Mouse (Mus musculus) right cerebral cortex, postnatal 4 days (tissue): ENCODE data around the gene Cep164.

Source experiments
- DNase-seq: peaks from one replicate; pipeline ENCODE4 v3.0.0-alpha.2; 2022

Gene Cep164

DNA sequence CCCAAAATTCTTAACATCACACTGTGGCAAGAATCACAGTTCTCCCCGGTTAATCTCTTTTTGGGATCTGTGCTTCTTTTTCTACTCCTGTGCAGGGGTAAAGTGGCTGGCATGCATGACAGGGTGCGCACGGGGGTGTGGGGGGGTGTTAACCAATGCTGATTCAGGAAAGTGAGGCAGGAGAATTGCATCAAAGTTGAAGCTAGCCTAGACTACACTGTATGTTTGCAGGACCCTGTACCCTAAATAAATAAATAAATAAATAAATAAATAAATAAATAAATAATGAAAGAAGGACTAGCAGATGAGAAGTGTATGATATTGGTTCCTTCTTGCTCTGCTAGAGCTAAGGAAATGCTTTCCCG lies 9.6 kb upstream of the Cep164 start:
- no peak for DNase-seq

DNA sequence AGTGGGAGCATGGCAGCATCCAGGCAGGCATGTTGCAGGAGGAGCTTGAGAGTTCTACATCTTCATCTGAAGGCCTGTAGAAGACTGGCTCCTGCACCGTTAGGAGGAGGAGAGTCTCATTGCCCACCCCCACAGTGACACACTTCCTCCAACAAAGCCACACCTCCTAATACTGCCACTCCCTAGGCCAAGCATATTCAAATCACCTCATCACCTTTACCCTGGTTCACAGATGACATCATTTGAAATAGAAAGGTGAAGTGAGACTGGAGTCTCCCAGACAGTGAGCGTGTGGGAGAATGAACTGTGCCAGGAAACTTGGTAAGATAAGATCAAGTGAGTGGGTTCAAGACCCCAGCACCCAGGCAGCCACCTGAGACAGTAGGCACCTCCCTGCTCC lies 5.0 kb upstream of the Cep164 start:
- no peak for DNase-seq

DNA sequence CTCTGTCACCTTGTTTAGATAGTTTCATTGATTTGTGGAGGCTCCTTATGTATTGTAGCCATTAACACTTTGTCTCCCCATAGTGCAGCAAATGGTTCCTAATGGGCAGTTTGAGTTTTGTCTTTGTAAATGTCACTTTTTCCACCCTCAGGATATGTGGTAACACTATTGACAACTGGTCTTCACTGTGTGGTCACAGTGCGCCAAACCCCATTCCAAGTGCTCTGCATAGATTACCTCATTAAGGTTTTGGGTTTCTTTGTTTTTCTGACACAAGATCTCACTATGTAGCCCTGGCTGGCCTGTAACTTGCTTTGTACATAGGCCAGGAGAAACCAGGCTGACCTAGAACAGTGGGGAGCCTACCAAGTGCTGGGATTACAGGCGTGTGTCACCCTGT lies 4.4 kb upstream of the Cep164 start:
- no peak for DNase-seq

DNA sequence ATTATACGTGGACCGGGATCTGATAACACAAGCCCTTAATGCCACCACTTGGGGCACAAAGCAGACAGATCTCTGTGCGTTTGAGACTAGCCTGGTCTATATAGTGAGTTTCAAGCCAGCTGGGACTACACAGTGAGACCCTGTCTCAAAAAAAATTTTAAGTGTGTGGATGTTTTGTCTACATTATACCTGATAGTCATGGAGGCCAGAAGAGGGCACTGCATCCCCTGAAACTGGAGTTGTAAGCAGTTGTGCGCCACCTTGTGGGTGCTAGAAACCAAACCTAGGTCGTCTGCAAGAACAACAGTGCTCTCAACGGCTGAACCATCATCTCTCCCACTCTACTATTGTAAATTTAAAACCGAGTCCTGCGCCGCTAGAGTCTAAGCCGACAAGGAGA lies 616 bp upstream of the Cep164 start:
- DNase-seq = peak; percentile 87

DNA sequence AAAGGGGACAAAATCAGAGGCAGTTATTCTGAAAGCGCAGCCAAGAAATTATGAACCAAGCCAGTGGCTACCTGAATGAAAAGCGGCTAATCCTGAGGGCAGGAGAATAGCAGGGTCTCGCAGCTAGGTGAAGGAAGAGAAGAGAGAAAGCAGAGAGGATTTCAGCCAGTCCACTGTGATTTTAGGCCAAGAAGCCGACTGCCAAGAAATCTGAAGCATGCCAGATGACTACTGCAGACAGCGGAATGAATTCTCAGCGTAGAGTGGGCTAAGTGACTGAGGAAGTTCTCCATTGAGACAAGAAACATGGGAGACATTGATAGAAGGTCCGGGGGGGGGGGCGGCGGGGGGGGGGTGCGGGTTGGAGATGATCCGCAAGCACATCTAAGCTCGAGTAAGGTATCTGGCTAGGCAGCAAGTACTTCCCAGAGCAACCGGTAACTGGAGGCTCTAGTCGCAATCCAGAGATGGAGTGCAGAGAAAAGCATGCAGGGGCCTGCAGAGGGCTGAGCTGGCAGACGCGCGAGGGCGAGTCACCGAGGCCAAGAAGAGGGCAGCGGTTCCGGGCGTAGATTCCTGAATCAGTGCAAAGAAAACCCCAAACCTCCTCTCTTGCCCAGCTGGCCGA lies 714 bp downstream of the Cep164 start:
- peak; percentile 38 for DNase-seq

DNA sequence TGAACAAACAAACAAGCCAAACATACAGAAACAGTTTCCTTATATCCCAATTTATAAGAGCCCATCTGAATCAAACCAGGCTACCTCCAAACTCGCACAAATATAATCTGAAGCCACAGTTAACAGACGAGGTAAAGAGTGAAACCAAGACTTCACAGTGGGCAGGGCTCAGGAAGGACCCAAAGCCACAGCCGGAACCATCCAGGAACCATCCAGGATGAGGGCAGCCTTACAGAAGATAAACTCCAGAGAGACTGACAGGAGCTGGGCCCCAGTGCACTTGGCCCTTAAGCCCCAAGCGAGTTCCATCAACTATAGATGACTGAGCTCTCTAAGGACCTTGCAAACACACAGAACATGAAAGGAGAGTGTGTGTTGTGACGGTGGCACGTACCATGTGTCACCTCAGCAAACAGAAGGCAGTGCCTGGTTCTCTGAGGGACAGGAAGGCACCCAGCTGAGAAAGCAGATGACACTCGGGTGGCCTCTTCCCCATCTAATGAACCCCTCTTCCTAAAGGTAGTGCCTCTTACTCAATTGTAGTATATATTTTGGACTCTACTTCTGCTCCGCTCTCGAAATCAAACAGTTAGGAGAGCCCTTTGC lies 10.0 kb downstream of the Cep164 start:
- no peak for DNase-seq

DNA sequence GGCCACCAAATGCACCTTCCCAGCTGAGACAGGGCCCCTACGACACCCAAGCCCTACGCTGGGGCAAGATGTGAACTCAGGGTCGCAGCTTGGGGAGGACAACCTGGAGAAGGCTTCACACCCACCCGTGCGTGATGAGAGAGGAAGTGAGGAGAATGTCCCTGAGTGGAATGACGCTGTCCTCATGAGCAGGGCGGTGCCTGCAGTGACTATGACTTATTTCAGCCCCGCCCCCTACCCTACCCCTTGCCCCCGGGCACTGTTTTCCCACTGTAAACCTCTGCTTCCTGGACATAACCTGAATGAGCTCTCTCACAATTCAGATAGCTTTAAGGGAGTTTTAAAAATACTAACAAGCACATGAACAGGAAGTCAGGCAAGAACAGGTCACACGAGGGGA lies 13.0 kb downstream of the Cep164 start:
- DNase-seq = no peak

DNA sequence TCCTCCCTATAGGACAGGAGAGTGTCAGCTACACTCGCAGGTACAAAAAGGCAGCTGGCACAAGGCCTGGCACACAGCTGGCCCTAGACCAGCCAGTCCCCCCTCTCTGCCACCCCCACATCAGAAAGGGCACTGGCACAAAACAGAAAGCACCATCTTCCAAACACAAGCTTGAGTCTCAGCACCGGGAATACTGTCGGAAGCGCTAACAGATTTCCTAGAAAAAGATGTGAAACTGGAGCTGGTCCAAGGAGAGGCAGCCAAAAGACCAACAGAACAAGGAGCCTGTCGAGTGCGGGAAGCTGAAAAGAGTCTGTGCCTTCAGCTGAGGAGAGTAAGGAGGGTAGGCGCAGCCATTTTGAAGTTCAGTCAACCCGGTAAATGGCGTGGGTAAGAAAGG lies 13.4 kb downstream of the Cep164 start:
- peak; percentile 62 for DNase-seq

DNA sequence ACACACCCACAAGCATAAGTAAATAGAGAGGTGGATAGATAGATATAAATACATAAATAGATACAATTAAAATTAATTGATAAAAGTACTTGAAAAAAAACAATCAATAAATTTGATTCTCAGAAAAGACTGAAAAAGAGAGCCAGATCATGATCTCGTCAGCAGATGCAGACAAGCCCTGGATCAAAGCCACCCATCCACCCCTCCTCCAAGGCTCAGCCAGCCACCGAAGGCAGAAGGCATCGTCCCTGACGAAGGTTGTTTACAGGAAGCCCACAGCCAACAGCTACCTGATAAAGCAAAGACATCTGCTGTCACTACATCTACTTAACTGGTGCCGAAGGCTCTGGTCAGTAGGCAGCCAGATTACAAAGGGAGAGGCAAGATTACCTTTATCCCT lies 16.5 kb downstream of the Cep164 start:
- DNase-seq = no peak

DNA sequence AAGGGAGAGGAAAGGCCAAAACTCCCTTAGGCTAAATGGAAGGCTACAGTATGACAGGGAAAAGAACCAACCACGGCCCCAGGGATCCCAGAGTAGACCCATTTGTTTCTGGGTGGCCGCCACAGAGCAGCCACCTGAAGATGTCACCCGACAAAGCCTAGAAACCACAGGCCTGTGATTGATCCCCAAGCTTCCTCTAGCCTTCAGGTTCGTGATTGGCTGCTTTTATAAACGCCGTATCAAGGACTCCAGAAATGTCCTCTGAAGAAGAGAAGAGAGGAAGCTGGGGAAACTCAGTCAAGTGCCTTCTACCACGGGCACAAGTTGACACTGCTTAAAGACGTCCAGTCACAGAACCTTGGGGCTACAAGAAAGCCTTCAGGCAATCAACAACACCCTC lies 20.7 kb downstream of the Cep164 start:
- no peak for DNase-seq

DNA sequence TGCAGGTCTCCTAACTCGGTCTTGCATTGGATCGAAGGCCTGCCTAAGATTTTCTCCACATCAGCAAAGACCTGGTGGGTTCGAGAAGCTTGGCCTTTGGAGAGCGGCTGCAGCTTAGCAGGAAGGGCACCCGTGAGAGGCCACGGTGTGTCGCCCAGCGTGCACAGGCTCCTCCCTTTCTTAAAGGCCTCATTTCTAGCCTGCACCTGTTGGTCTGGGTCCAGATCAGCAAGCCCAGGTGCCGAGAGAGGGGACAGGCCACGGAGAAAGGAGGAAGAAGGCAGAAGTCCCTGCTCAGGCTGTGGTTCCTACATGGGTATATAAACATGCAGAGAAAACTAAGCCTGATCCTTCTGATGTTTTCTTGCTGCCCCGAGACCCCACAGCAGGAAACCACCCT lies 21.2 kb downstream of the Cep164 start:
- DNase-seq = no peak

DNA sequence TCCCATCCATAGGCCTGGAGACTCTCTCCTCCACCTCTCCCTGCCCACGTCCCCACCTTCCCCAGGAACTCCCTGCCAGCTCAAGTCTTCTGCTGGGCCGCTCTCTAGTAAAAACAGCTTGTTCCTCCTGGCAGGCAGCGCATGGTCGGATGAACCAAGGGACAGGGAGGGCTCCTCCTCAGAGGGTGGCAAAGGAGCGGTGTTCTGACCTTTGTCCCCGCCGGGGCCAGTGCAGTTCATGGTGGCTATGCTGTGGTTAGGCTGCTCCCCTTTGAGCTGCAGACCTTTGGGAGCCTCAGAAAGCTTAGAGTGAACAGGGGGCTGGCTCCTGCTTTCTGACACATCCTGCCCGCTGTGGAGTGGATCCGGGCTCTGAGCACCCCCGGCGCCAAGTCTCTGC lies 21.6 kb downstream of the Cep164 start:
- no peak for DNase-seq

DNA sequence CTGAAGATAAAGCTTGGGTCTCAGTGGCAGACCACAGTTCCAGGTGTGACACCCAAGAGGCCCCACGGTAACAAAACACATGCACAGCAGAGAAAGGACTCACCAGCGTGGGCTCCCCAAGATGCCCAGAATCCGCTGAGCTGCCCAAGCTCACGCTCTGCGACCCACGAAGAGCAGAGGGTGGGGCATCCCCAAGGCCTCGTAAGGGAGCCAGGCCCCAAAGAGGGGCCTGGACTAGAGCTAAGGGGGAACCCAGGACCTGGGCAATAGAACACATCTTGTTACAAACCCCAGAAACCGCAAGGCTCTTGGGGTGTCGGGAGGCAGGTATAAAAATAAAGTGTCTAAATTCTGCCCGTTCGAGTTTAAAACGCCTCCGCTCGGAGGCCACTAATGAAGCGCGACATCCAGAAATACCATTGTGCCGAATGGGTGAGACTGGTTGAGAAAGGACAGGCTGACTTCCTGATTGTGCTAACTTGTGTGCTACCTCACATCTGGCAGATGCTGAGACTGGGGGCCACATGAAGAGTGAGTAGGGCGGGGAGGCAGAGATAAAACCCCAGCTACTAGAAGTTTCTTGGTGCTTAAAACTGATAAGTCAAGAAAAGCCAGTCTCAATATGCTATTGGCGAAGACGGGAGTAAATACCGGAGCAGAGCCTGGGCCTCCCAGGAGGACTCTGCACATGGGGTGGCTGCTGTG lies 25.3 kb downstream of the Cep164 start:
- DNase-seq = no peak

DNA sequence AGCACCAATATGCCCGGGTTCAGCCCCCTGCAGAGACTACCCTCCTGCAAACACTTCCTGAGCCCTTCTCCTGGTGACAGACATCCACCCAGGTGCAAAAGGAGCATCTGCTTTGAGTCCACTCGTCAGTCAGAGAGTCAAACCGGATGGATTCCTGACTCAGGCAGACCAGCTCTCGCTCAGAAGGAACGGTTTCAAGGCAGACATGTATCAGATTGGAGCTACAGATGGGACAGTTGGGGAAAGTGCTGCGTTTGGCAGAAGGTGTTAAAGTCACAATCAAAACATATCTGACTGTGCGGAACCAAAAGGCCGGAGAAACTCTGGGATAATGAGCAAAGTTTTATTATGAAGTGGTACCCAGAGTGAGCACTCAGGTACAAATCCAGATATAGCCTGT lies 29.1 kb downstream of the Cep164 start:
- DNase-seq = no peak

DNA sequence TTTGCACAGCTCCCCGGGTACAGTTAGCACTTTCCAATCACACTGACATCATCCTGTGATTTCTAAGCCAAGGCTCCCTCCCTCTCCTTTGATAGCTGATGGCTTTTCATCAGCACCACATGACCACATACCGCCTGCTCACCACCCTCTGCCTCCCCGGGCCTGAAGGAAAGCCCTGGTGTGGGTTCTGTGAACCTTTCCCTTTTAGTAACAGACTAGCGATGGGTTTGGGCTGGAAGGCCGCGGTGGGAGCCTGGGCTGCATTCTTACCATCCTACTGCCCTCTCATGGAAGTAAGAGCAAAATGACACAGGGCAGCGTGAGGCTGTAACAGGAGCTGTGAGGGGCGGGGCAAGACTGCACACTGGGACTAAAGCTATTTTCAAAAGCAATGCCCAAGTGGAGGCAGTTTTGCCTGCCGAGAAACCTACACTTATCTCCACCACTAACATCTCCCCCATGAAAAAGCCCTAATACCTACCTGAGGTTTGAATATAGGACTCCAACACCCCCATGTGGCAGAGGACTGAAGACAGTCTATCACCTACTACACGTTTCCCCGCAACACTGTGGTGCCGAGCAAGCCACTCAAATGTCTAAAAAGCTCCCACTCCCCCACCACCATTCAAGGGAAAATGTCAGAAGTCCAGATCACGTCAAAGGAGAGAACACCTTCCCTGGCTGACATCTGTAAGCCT lies 29.9 kb downstream of the Cep164 start:
- peak; percentile 36 for DNase-seq

DNA sequence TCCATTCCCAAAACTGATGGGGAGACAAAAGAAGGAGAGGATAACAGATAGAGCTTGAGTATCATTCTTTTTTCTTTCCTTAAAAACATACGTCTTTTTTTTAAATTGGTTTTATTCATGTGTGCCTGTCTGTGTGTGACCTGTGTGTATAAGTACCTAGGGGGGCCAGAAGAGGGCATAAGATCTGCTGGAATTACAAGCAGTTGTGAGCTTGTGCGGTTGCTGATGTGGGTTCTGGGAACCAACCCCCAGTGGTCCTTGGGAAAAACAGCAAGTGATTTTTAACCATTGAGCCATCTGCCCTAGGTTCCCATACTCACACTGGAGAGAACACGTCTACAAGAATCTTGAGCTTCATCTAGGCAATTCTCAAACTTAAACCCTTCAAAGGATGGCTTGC lies 31.2 kb downstream of the Cep164 start:
- no peak for DNase-seq

DNA sequence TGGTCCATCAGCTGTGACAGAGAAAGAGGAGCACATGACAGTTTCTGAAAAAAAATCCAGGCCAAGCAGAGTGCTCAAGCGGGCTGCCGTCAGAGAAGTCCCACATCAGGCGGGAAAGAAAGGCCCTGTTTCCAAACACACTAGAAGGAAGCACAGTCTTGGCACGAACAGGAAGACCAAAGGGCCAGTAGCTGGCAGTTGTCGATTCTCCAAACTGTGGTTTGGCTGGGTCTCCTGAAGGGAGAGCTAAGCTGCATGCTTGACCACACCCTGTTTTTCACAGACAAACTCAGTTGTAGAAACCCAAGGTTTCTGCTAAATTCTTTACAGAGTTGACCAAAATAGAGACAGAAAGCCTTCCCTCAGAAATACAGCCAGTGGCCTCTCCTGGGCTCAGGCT lies 32.8 kb downstream of the Cep164 start:
- no peak for DNase-seq

DNA sequence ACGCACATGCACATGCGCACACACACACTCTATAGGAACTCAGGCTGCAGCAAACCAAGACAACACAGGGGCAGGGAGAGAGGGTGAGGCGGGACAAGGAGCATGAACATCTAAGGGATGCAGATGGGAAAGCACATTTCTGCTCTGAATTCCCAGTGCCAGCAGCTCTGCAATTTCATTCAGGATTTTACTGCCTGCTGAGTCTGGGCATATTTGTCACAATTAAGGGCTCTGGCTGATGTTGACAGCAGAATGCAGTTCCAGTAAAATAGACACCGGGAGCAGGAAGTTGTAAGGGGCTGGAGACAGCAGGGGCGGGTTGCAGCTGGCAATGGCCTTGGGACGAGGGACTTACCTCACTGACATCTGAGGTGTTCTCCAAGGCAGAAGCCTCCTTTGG lies 34.8 kb downstream of the Cep164 start:
- DNase-seq = no peak

DNA sequence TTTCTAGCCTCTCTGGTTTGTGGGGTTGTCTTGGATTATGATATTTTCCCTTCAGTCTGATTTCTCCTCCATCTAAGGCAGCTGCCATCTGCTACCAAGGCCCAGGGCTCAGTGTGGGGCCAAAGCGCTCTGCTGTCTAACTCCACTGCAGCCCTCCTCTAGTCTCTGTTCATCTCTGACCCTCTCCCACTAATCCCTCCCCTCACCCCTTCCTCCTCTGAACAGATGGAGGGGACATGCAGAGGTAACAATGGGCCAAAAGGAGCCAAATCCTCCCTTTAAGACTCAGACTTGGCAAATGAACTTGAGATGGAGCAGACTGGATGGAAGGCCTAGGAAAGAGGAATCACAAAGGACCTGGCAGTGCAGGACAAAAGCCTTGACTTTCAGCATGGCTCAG lies 36.3 kb downstream of the Cep164 start:
- no peak for DNase-seq

DNA sequence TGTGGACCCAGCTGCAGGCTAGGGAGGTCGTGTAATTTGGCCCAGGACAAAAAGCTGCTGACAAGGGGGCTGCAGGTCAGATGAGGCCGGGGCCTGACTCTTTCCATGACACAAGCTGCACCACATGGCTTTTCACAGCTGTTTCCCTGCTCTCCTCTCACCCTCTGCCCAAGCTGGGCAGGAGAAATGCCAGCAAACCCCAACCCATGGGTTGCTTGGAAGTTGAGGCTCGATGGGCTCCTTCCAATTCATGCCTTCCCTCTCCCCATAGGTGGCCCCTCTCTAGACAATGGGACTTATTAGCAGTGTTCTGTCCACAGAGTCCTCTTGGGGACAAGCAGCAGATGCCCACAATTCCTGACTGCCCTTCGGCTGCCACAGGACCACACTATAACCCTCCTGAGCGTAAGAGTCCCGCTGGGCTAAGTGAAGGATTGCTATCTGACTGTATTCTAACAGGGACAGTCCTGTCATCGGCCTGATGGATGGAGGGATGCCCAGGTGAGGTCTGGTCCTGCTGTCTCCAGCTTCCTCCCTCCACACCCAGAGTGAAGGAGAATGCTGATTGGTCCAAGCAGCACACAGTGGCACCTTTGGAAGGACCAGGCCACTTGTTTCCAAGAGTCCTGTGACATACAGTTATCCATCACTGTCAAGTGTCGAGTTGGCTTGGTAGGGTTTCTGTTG lies 36.9 kb downstream of the Cep164 start:
- no peak for DNase-seq

DNA sequence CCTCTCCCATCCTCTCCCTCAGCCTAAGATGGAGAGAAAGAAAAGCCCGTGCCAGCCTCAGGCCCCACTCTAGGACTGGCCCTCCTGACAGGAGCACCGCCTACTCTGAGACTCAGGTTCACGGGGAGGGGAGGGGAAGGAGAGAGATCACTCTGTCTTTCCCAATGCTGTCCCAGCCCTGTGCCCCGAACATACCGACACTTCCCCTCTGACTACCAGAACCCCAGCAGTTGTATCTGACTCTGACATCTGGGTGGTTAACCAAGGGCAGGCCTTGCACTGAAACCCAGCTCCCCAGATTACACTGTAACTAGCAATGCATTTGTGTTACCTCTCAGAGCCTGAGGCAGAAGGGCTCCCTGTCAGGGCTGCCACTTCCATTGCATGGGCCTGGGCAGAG lies 40.1 kb downstream of the Cep164 start:
- no peak for DNase-seq

DNA sequence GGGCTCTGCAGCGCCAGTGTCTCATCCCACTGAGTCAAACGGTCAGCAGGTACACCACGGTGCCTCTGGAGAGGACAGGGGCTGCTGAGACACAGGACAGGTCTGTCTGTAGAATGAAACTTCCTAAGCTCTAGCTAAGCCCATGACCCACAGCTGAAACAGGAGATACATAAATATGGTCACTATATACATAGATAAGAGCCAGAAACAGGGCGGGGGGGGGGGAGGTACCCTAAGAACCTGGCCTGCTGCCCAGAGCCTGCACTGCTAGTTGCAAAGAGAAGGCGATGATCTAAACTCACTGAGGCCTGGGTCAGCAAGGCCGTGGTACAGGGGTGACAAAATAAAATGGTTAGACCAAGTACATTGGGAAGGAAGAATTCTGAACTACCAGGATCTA lies 40.9 kb downstream of the Cep164 start:
- no peak for DNase-seq

DNA sequence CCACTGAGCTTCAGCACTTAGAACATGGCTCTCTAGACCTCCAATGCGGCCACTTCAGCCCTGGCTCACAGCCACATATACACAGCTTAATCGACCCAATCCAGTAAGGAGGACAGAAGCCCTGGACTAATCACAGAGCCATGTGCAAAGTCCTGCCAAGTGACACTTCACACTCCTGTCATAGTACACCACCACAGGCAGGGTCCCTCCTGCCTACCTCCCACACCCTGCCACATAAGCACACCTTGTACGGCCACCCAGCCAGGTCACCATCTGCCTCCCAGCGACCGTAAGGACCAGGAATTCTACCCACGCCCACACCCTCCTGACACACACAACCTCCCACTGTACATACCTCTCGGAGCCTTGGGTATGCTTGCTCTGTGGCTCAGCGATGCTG lies 41.4 kb downstream of the Cep164 start:
- DNase-seq = no peak
